Mouse (Mus musculus): ENCODE measurements around the gene Hebp1. TPM values are rescaled to one million over a fixed set of nuclear protein-coding genes. Genes with fewer than 3 reads are reported as not detected.
A peak's percentile ranks its signal among the peaks of the same experiment; 100 is the strongest.

Gene Hebp1
- polyA plus RNA-seq, 1 experiment from 2014 or later: 45.1 TPM

GRCm38 (mm10) chr6:135218330-135218729 is 20.5 kb upstream of the Hebp1 start:
- WGBS: 46% methylated on average over 8 of the region's 8 CpGs
- Histone ChIP-seq H3K27me3 (replicated peaks) (no peaks in the 10 kb centered on the region), H3K36me3 (peaks cover 10% of the 10 kb centered on the region; the same call in 1 of the 2 replicates), H3K4me3 (replicated peaks) (no peak overlapping the region), H3K9me3 (no peaks in the 10 kb centered on the region), H3K4me2 (replicated peaks) (no peak overlapping the region), H3K9ac (no peak overlapping the region), H3K27ac (no peak overlapping the region), H3K4me1 (replicated peaks) (no peaks in the 10 kb centered on the region)
- ATAC-seq: no peak

- Histone ChIP-seq H3K4me1 (replicated peaks) (no peaks in the 10 kb centered on the region), H3K9me3 (no peaks in the 10 kb centered on the region), H3K4me2 (replicated peaks) (no peak overlapping the region), H3K27me3 (replicated peaks) (no peaks in the 10 kb centered on the region), H3K4me3 (replicated peaks) (no peak overlapping the region), H3K9ac (no peak overlapping the region), H3K36me3 (peaks cover 8% of the 10 kb centered on the region; the same call in 1 of the 2 replicates), H3K27ac (no peak overlapping the region)
- 85% methylated on average over 2 of the region's 2 CpGs for WGBS
- ATAC-seq: no peak
Measured at GRCm38 (mm10) chr6:135212666-135213065, 14.8 kb upstream of the Hebp1 start.

- H3K27me3 ChIP-seq (replicated peaks): no peaks in the 10 kb centered on the region
- H3K4me3 ChIP-seq (replicated peaks): no peak overlapping the region
- no peak overlapping the region for H3K27ac ChIP-seq
- H3K9ac ChIP-seq: no peak overlapping the region
- H3K36me3 ChIP-seq: peaks cover 8% of the 10 kb centered on the region; the same call in 1 of the 2 replicates
- H3K4me1 ChIP-seq (replicated peaks): no peaks in the 10 kb centered on the region
- no peak for ATAC-seq
- WGBS: 73% methylated on average over 7 of the region's 7 CpGs
- H3K4me2 ChIP-seq (replicated peaks): no peak overlapping the region
- no peaks in the 10 kb centered on the region for H3K9me3 ChIP-seq
Measured at GRCm38 (mm10) chr6:135211169-135211568, 13.3 kb upstream of the Hebp1 start.

GRCm38 (mm10) chr6:135206909-135207308 is 9.1 kb upstream of the Hebp1 start:
- Histone ChIP-seq H3K9ac (no peak overlapping the region), H3K27ac (no peak overlapping the region), H3K4me3 (replicated peaks) (no peak overlapping the region), H3K4me1 (replicated peaks) (0 out of 2 replicates have a peak, but pooled peaks cover 2% of the 10 kb centered on the region), H3K9me3 (no peaks in the 10 kb centered on the region), H3K36me3 (no peaks in the 10 kb centered on the region), H3K4me2 (replicated peaks) (no peak overlapping the region), H3K27me3 (replicated peaks) (no peaks in the 10 kb centered on the region)
- no peak for ATAC-seq
- WGBS: 84% methylated on average over 8 of the region's 8 CpGs

GRCm38 (mm10) chr6:135205802-135206201 is 8.0 kb upstream of the Hebp1 start:
- H3K9me3 ChIP-seq: no peaks in the 10 kb centered on the region
- 0 out of 2 replicates have a peak, but pooled peaks cover 5% of the 10 kb centered on the region for H3K4me1 ChIP-seq (replicated peaks)
- no peak overlapping the region for H3K27ac ChIP-seq
- no peak for ATAC-seq
- H3K4me2 ChIP-seq (replicated peaks): no peak overlapping the region
- H3K36me3 ChIP-seq: no peaks in the 10 kb centered on the region
- H3K27me3 ChIP-seq (replicated peaks): no peaks in the 10 kb centered on the region
- WGBS: 75% methylated on average over 4 of the region's 4 CpGs
- H3K4me3 ChIP-seq (replicated peaks): no peak overlapping the region
- no peak overlapping the region for H3K9ac ChIP-seq

- no peak overlapping the region for H3K4me3 ChIP-seq (replicated peaks)
- no peaks in the 10 kb centered on the region for H3K9me3 ChIP-seq
- H3K4me2 ChIP-seq (replicated peaks): no peak overlapping the region
- H3K4me1 ChIP-seq (replicated peaks): 0 out of 2 replicates have a peak, but pooled peaks cover 10% of the 10 kb centered on the region
- no peaks in the 10 kb centered on the region for H3K36me3 ChIP-seq
- no peak overlapping the region for H3K9ac ChIP-seq
- no peak overlapping the region for H3K27ac ChIP-seq
- ATAC-seq: no peak
- H3K27me3 ChIP-seq (replicated peaks): no peaks in the 10 kb centered on the region
- 59% methylated on average over 4 of the region's 4 CpGs for WGBS
Measured at GRCm38 (mm10) chr6:135204869-135205268, 7.0 kb upstream of the Hebp1 start.

- Histone ChIP-seq H3K4me1 (replicated peaks) (0 out of 2 replicates have a peak, but pooled peaks cover 10% of the 10 kb centered on the region), H3K27me3 (replicated peaks) (no peaks in the 10 kb centered on the region), H3K36me3 (no peaks in the 10 kb centered on the region), H3K4me2 (replicated peaks) (no peak overlapping the region), H3K9ac (0 out of 2 replicates have a peak overlapping the region, but pooled peaks have one; percentile 8), H3K4me3 (replicated peaks) (no peak overlapping the region), H3K27ac (no peak overlapping the region), H3K9me3 (no peaks in the 10 kb centered on the region)
- ATAC-seq: no peak
- 69% methylated on average over 6 of the region's 6 CpGs for WGBS
Measured at GRCm38 (mm10) chr6:135203737-135204136, 5.9 kb upstream of the Hebp1 start.

- no peak overlapping the region for H3K27ac ChIP-seq
- H3K4me3 ChIP-seq (replicated peaks): no peak overlapping the region
- no peak overlapping the region for H3K4me2 ChIP-seq (replicated peaks)
- no peaks in the 10 kb centered on the region for H3K9me3 ChIP-seq
- WGBS: 90% methylated on average over 6 of the region's 6 CpGs
- no peaks in the 10 kb centered on the region for H3K36me3 ChIP-seq
- ATAC-seq: no peak
- H3K9ac ChIP-seq: no peak overlapping the region
- H3K27me3 ChIP-seq (replicated peaks): no peaks in the 10 kb centered on the region
- 0 out of 2 replicates have a peak, but pooled peaks cover 10% of the 10 kb centered on the region for H3K4me1 ChIP-seq (replicated peaks)
Measured at GRCm38 (mm10) chr6:135202668-135203067, 4.8 kb upstream of the Hebp1 start.

GRCm38 (mm10) chr6:135200122-135200957 is 2.5 kb upstream of the Hebp1 start:
- Histone ChIP-seq H3K9me3 (no peaks in the 10 kb centered on the region), H3K9ac (no peak overlapping the region), H3K4me3 (replicated peaks) (no peak overlapping the region), H3K27ac (peak overlapping the region; percentile 80), H3K27me3 (replicated peaks) (no peaks in the 10 kb centered on the region), H3K36me3 (no peaks in the 10 kb centered on the region), H3K4me1 (replicated peaks) (0 out of 2 replicates have a peak, but pooled peaks cover 10% of the 10 kb centered on the region), H3K4me2 (replicated peaks) (peak overlapping the region; percentile 92)
- peak; percentile 86 for ATAC-seq
- 61% methylated on average over 16 of the region's 16 CpGs for WGBS

GRCm38 (mm10) chr6:135198726-135199125 is 904 bp upstream of the Hebp1 start:
- ATAC-seq: no peak
- Histone ChIP-seq H3K27ac (peak overlapping the region; percentile 80; the same call in 1 of the 2 replicates), H3K4me3 (replicated peaks) (peak overlapping the region; percentile 80), H3K27me3 (replicated peaks) (no peaks in the 10 kb centered on the region), H3K9ac (no peak overlapping the region; the same call in 1 of the 2 replicates), H3K9me3 (no peaks in the 10 kb centered on the region), H3K4me1 (replicated peaks) (0 out of 2 replicates have a peak, but pooled peaks cover 10% of the 10 kb centered on the region), H3K4me2 (replicated peaks) (peak overlapping the region; percentile 92), H3K36me3 (no peaks in the 10 kb centered on the region)
- 33% methylated on average over 6 of the region's 6 CpGs for WGBS

GRCm38 (mm10) chr6:135197446-135197845 is 376 bp downstream of the Hebp1 start:
- Histone ChIP-seq H3K4me2 (replicated peaks) (peak overlapping the region; percentile 92), H3K36me3 (no peaks in the 10 kb centered on the region), H3K4me1 (replicated peaks) (0 out of 2 replicates have a peak, but pooled peaks cover 10% of the 10 kb centered on the region), H3K4me3 (replicated peaks) (peak overlapping the region; percentile 80), H3K27me3 (replicated peaks) (no peaks in the 10 kb centered on the region), H3K9ac (peak overlapping the region; percentile 76), H3K9me3 (no peaks in the 10 kb centered on the region), H3K27ac (peak overlapping the region; percentile 80; the same call in 1 of the 2 replicates)
- no peak for ATAC-seq
- 15% methylated on average over 7 of the region's 7 CpGs for WGBS

- ATAC-seq: no peak
- Histone ChIP-seq H3K4me3 (replicated peaks) (no peak overlapping the region), H3K9ac (no peak overlapping the region), H3K36me3 (no peaks in the 10 kb centered on the region), H3K27me3 (replicated peaks) (no peaks in the 10 kb centered on the region), H3K4me2 (replicated peaks) (0 out of 2 replicates have a peak overlapping the region, but pooled peaks have one; percentile 6), H3K9me3 (no peaks in the 10 kb centered on the region), H3K27ac (no peak overlapping the region), H3K4me1 (replicated peaks) (0 out of 2 replicates have a peak, but pooled peaks cover 8% of the 10 kb centered on the region)
- 57% methylated on average over 8 of the region's 8 CpGs for WGBS
Measured at GRCm38 (mm10) chr6:135196707-135197106, 1.1 kb downstream of the Hebp1 start.
